Mouse (Mus musculus): Measurements from ENCODE around the gene Sirt2. TPM values are rescaled to one million over a fixed set of nuclear protein-coding genes. Genes with fewer than 3 reads are reported as not detected.
A peak's percentile ranks its signal among the peaks of the same experiment; 100 is the strongest.

Sirt2 gene
- polyA plus RNA-seq, 1 experiment from 2014 or later, result 130 TPM

DNA sequence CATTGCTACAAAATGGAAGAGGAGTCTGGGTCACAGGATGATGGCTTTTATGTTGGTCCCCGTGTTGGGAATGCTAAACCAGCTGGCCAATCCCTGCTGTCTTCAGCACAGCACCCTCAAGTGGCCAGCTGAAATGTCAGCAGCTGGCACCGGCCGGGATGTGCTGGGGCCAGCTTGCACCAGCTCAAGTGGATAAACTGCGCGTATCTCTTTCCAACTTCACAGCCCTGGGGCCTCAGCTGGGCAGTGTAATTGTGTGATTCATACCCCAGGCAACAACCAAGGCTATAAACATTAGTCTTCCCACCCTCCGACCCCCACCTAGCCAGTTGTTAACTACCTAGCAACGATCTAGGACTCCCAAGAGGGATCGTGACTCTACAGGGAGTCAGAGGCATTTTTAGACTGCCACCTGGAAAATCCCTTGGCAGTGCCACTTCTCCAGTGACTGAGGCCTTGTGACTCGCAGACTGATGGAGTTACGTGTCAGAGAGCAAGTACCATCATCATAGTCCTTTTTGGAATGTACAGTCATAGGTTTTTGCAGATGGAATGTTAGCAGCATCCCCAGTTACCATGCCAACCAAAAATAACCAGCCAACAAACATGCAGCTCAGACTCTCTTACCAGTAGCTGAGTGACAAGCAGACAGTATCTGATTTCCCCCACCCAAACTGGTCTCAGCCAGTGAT, 38.7 kb upstream of the Sirt2 start:
- H3K9me3 ChIP-seq (ENCODE audit: control insufficient read depth, low read length), result peaks cover 7% of the 10 kb centered on the region
- H3K27ac ChIP-seq (ENCODE audit: low read depth, low read length), result no peak overlapping the region
- H3K27me3 ChIP-seq (replicated peaks; ENCODE audit: control insufficient read depth, insufficient read depth, low read length), result 0 out of 2 replicates have a peak, but pooled peaks cover under 1% of the 10 kb centered on the region
- 0 out of 2 replicates have a peak, but pooled peaks have one; percentile 28 for ATAC-seq
- H3K9ac ChIP-seq (ENCODE audit: low read depth, low read length), result 0 out of 2 replicates have a peak overlapping the region, but pooled peaks have one; percentile 28
- H3K36me3 ChIP-seq (ENCODE audit: control insufficient read depth, insufficient read depth, low read length), result no peaks in the 10 kb centered on the region
- no peak overlapping the region for H3K4me2 ChIP-seq (ENCODE audit: low read length)
- 33% methylated on average over 10 of the region's 10 CpGs for WGBS
- H3K4me1 ChIP-seq (ENCODE audit: control insufficient read depth, insufficient read depth, low read depth, low read length), result peaks cover 7% of the 10 kb centered on the region; the same call in 1 of the 2 replicates
- H3K4me3 ChIP-seq (ENCODE audit: low read length), result no peak overlapping the region

DNA sequence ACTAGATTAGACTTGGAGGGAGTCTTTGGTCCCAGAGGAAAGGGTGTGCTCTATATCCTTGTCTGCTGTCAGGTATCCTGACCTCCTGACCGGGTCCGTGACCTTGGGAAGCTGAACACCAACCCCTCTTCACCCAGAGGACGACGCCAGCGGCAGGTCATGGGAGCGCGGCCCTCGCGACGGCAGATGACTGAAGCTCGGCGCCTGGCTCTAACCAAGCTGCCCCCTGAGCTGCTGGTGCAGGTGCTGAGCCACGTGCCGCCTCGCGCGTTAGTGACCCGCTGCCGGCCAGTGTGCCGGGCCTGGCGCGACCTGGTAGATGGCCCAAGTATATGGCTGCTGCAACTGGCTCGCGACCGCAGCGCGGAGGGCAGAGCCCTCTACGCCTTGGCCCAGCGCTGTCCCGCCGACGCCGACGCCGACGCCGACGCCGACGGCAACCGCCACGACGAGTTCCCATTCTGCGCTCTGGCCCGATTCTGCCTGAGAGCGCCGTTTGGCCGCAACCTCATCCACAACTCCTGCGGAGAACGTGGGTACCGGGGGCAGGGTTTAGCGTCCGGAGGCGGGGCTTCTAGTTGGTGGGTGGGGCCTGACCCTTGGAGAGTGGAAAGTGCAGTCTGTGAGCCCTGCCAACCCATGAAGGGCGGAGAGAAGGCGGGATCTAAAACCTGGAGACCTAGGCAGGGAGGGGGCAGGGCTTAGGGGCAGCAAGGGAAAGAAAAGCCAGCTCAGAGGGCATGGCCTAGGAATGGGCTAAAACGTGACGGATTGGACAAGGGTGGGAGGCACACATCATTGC, 34.0 kb upstream of the Sirt2 start:
- peak; percentile 83 for ATAC-seq
- H3K4me1 ChIP-seq (ENCODE audit: control insufficient read depth, insufficient read depth, low read depth, low read length), result peaks cover 9% of the 10 kb centered on the region; the same call in 1 of the 2 replicates
- peaks cover 7% of the 10 kb centered on the region; the same call in 1 of the 2 replicates for H3K27me3 ChIP-seq (replicated peaks; ENCODE audit: control insufficient read depth, insufficient read depth, low read length)
- H3K9me3 ChIP-seq (ENCODE audit: control insufficient read depth, low read length), result peaks cover 7% of the 10 kb centered on the region
- peak overlapping the region; percentile 42 for H3K4me3 ChIP-seq (ENCODE audit: low read length)
- 4% methylated on average over 45 of the region's 58 CpGs for WGBS
- H3K36me3 ChIP-seq (ENCODE audit: control insufficient read depth, insufficient read depth, low read length), result no peaks in the 10 kb centered on the region
- H3K9ac ChIP-seq (ENCODE audit: low read depth, low read length), result peak overlapping the region; percentile 53
- H3K27ac ChIP-seq (ENCODE audit: low read depth, low read length), result no peak overlapping the region
- peak overlapping the region; percentile 62 for H3K4me2 ChIP-seq (ENCODE audit: low read length)

DNA sequence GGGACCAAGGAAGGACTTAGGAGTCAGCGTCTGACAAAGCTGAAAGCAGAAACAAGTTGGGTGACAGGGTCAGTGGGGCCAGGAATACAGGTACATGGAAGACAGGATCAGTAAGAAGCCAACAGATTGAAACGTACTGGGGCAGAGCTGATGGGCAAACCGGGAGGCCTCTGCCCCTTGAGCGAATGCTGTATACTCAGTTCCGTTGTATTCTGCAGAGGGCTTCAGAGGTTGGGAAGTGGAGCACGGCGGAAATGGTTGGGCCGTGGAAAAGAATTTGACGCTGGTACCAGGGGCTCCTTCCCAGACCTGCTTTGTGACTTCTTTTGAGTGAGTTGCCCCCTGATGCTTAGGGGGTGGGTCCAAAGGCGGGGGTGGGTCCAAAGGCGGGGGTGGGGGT, 33.3 kb upstream of the Sirt2 start:
- H3K4me2 ChIP-seq (ENCODE audit: low read length), result peak overlapping the region; percentile 62
- peak overlapping the region; percentile 42 for H3K4me3 ChIP-seq (ENCODE audit: low read length)
- WGBS, result 6% methylated on average over 11 of the region's 11 CpGs
- H3K27me3 ChIP-seq (replicated peaks; ENCODE audit: control insufficient read depth, insufficient read depth, low read length), result peaks cover 7% of the 10 kb centered on the region; the same call in 1 of the 2 replicates
- H3K9ac ChIP-seq (ENCODE audit: low read depth, low read length), result peak overlapping the region; percentile 53; the same call in 1 of the 2 replicates
- no peak overlapping the region for H3K27ac ChIP-seq (ENCODE audit: low read depth, low read length)
- H3K36me3 ChIP-seq (ENCODE audit: control insufficient read depth, insufficient read depth, low read length), result no peaks in the 10 kb centered on the region
- H3K9me3 ChIP-seq (ENCODE audit: control insufficient read depth, low read length), result peaks cover 7% of the 10 kb centered on the region
- H3K4me1 ChIP-seq (ENCODE audit: control insufficient read depth, insufficient read depth, low read depth, low read length), result peaks cover 3% of the 10 kb centered on the region; the same call in 1 of the 2 replicates
- ATAC-seq, result no peak; the same call in 1 of the 2 replicates

DNA sequence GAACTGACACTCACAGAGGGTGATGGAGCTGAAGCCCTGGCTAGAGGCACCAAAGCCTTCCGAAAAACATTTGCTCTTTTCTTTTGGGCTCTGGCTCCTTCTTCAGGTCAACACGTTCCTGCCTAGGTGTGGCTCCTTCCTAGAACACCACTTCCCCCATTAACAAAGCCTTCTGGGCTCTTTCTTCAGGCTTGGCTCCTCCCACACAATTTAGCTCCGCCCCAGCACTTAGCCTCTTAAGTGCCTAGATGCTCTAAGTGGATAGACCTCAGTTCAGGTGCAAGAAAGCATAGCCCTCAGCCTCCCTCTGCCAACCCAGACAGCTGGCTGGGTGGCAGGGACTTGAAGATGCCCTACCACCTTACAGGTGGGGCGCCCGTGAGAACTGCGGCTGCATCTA, 30.8 kb upstream of the Sirt2 start:
- no peak overlapping the region for H3K9ac ChIP-seq (ENCODE audit: low read depth, low read length)
- H3K27me3 ChIP-seq (replicated peaks; ENCODE audit: control insufficient read depth, insufficient read depth, low read length), result peaks cover 7% of the 10 kb centered on the region; the same call in 1 of the 2 replicates
- peaks cover 4% of the 10 kb centered on the region; the same call in 1 of the 2 replicates for H3K36me3 ChIP-seq (ENCODE audit: control insufficient read depth, insufficient read depth, low read length)
- no peak overlapping the region for H3K4me3 ChIP-seq (ENCODE audit: low read length)
- peaks cover 2% of the 10 kb centered on the region for H3K4me1 ChIP-seq (ENCODE audit: control insufficient read depth, insufficient read depth, low read depth, low read length)
- ATAC-seq, result no peak
- no peak overlapping the region for H3K27ac ChIP-seq (ENCODE audit: low read depth, low read length)
- WGBS, result 87% methylated on average over 6 of the region's 6 CpGs
- no peak overlapping the region for H3K4me2 ChIP-seq (ENCODE audit: low read length)
- H3K9me3 ChIP-seq (ENCODE audit: control insufficient read depth, low read length), result peaks cover 7% of the 10 kb centered on the region

DNA sequence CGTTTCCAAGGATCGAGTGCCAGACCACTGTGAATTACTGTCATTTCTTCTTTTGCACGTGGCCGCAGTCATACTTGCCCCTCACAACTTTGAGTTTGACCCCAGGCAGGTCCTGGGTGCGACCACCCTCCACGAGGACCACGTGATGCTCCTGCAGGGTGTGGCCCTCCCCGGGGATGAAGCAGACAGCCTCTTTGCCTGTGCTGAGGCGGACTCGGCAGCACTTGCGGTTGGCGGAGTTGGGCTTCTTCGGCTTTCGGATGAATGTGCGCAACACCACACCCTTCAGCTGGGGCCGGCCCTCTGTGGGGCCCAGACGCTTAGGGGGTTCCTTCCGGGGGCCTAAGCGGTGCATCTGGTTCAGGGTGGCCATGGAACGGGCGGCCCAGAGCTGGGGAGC, 26.7 kb upstream of the Sirt2 start:
- no peak for ATAC-seq
- Histone ChIP-seq H3K9me3 (ENCODE audit: control insufficient read depth, low read length) (no peaks in the 10 kb centered on the region), H3K36me3 (ENCODE audit: control insufficient read depth, insufficient read depth, low read length) (peaks cover 4% of the 10 kb centered on the region; the same call in 1 of the 2 replicates), H3K4me2 (ENCODE audit: low read length) (no peak overlapping the region), H3K27ac (ENCODE audit: low read depth, low read length) (no peak overlapping the region), H3K4me3 (ENCODE audit: low read length) (no peak overlapping the region), H3K4me1 (ENCODE audit: control insufficient read depth, insufficient read depth, low read depth, low read length) (peaks cover 10% of the 10 kb centered on the region), H3K9ac (ENCODE audit: low read depth, low read length) (no peak overlapping the region), H3K27me3 (replicated peaks; ENCODE audit: control insufficient read depth, insufficient read depth, low read length) (no peaks in the 10 kb centered on the region)
- WGBS, result 94% methylated on average over 21 of the region's 21 CpGs

DNA sequence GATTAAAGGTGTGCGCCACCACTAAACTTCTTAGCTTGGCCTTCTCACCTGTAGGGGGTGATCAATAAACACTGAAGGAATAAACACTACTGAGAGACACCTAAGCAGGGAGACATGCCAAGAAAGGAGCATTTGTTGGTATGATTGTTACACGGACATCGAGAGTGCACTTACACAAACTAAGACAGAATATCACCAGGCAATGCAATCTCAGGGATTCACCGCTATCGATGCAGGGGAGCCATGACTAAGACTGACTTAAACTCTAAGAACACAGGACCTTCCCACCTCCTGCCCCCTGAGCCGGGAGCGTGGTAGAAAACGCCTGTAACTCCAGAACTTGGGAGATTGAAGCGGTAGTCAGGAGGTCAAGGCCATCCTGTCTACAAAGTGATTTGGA, 25.6 kb upstream of the Sirt2 start:
- Histone ChIP-seq H3K27me3 (replicated peaks; ENCODE audit: control insufficient read depth, insufficient read depth, low read length) (no peaks in the 10 kb centered on the region), H3K4me1 (ENCODE audit: control insufficient read depth, insufficient read depth, low read depth, low read length) (peaks cover 10% of the 10 kb centered on the region), H3K4me3 (ENCODE audit: low read length) (peak overlapping the region; percentile 69), H3K4me2 (ENCODE audit: low read length) (peak overlapping the region; percentile 68), H3K9ac (ENCODE audit: low read depth, low read length) (peak overlapping the region; percentile 70), H3K9me3 (ENCODE audit: control insufficient read depth, low read length) (no peaks in the 10 kb centered on the region), H3K36me3 (ENCODE audit: control insufficient read depth, insufficient read depth, low read length) (peaks cover 4% of the 10 kb centered on the region; the same call in 1 of the 2 replicates), H3K27ac (ENCODE audit: low read depth, low read length) (no peak overlapping the region; the same call in 1 of the 2 replicates)
- no peak for ATAC-seq
- WGBS, result 39% methylated on average over 9 of the region's 9 CpGs

DNA sequence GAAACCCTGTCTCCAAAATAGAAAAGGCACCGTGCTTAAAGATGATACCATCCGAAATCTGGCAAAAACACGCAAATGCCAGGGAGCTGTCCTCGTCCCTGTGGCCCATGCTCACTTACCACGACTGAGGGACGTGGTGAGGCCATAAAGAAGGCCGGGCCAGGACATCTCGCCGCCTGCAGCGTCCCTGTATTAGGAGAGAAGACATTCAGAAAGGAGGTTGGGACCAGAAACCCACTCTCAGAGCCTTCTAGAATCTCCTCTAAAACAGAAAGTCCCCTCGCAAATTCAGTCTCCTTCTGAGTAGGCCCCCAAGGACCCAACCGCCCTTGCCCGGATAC, 25.2 kb upstream of the Sirt2 start:
- H3K4me3 ChIP-seq (ENCODE audit: low read length), result peak overlapping the region; percentile 69
- peak overlapping the region; percentile 68 for H3K4me2 ChIP-seq (ENCODE audit: low read length)
- WGBS, result 2% methylated on average over 13 of the region's 13 CpGs
- H3K9me3 ChIP-seq (ENCODE audit: control insufficient read depth, low read length), result no peaks in the 10 kb centered on the region
- ATAC-seq, result peak; percentile 37
- H3K4me1 ChIP-seq (ENCODE audit: control insufficient read depth, insufficient read depth, low read depth, low read length), result peaks cover 10% of the 10 kb centered on the region
- peak overlapping the region; percentile 74 for H3K27ac ChIP-seq (ENCODE audit: low read depth, low read length)
- peaks cover 8% of the 10 kb centered on the region; the same call in 1 of the 2 replicates for H3K36me3 ChIP-seq (ENCODE audit: control insufficient read depth, insufficient read depth, low read length)
- H3K9ac ChIP-seq (ENCODE audit: low read depth, low read length), result peak overlapping the region; percentile 70
- H3K27me3 ChIP-seq (replicated peaks; ENCODE audit: control insufficient read depth, insufficient read depth, low read length), result no peaks in the 10 kb centered on the region

DNA sequence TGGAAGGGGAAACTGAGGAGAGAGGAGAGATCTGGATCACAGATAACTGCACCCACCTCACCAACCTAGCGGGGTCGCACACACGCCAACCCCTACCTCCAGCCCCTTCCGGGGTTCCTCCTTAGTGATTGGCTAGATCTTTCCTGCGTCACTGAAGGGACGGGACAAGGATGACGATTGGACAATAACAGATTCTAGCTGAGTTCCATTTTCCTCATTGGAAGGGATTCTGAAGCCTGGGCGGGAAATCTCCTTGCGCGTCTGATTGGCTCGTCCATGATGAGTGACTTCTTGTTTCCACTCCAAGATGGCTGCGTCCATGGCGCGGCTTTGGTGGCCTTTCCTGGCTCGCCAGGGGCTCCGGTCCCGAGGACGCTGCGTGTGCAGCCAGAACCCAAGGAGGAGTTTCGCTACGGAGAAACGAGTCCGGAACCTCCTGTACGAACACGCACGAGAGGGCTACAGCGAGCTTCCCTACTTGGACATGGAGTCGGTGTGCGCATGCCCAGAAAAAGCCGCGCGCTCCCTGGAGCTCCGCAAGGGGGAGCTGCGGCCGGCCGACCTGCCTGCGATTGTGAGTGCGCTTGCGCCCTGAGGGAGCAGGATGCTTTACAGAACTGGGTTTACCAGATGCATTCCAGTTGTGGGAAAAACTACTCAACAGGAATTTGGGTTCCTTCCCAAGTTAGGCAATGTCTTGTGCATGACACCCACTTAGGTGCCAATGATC, 24.7 kb upstream of the Sirt2 start, which contains the start of the genes Mrps12 and Sars2:
TSS of gene Mrps12 (minus strand) at position 112 of the 730 bp plus-strand sequence.
TSS of gene Sars2 (plus strand) at position 284 of the 730 bp plus-strand sequence.
- H3K4me3 ChIP-seq (ENCODE audit: low read length), result peak within 1 kb of the TSS; percentile 69
- WGBS, result under 1% methylated on average over 39 of the region's 39 CpGs
- H3K9ac ChIP-seq (ENCODE audit: low read depth, low read length), result peak within 1 kb of the TSS; percentile 76
- H3K36me3 ChIP-seq (ENCODE audit: control insufficient read depth, insufficient read depth, low read length), result peaks cover 9% of the 10 kb centered on the region; the same call in 1 of the 2 replicates
- no peaks in the 10 kb centered on the region for H3K9me3 ChIP-seq (ENCODE audit: control insufficient read depth, low read length)
- H3K27me3 ChIP-seq (replicated peaks; ENCODE audit: control insufficient read depth, insufficient read depth, low read length), result no peaks in the 10 kb centered on the region
- H3K27ac ChIP-seq (ENCODE audit: low read depth, low read length), result peak within 1 kb of the TSS; percentile 88
- ATAC-seq, result peak; percentile 99
- peak within 1 kb of the TSS; percentile 71 for H3K4me2 ChIP-seq (ENCODE audit: low read length)
- peaks cover 10% of the 10 kb centered on the region for H3K4me1 ChIP-seq (ENCODE audit: control insufficient read depth, insufficient read depth, low read depth, low read length)

Data from hindbrain, embryonic 16.5 days (tissue).